Mouse (Mus musculus) olfactory bulb, adult 2 months (tissue): ENCODE data around the gene Ptpn14.

Source experiments
- CTCF ChIP-seq: fragments of 200-500 bp; IDR thresholded peaks from 2 replicates; pipeline ENCODE4 v1.5.1; 2012; ENCODE audit warnings: low read depth, mild to moderate bottlenecking, low read length, moderate library complexity; ENCODE audit not compliant: insufficient read depth
- POLR2A ChIP-seq: fragments of 200-500 bp; IDR thresholded peaks from 2 replicates; pipeline ENCODE4 v1.6.1; 2012; ENCODE audit warnings: mild to moderate bottlenecking, low read depth, low read length, moderate library complexity; ENCODE audit not compliant: insufficient read depth

DNA sequence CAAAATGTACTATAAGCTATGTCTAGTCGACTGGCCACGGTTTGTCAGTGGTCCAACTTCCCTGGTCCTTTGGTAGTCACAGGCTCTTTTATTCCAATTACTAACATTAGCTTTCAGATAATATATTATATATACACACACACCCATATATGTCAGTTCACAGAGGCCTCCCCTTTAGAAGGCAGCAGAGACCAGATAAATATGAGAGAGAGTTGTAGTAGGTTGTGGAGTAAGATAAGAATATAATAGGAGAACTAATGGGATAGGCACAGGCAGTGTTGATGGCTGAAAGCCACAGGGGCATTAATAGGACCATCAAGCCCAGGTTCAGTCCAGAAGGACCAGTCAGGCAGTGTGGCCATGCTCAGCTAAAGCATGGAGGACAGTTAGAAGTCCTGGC is 80.4 kb downstream of the Ptpn14 start:
- TF ChIP-seq CTCF (no peak), POLR2A (no peak)
